Mouse (Mus musculus): ENCODE results near the gene Ufm1. TPM values are rescaled to one million over a fixed set of nuclear protein-coding genes. Genes with fewer than 3 reads are reported as not detected.
A peak's percentile ranks its signal among the peaks of the same experiment; 100 is the strongest.

Gene Ufm1
- total and polyA plus RNA-seq, 2 experiments from 2014 or later: 18.0 to 86.6 TPM

DNA sequence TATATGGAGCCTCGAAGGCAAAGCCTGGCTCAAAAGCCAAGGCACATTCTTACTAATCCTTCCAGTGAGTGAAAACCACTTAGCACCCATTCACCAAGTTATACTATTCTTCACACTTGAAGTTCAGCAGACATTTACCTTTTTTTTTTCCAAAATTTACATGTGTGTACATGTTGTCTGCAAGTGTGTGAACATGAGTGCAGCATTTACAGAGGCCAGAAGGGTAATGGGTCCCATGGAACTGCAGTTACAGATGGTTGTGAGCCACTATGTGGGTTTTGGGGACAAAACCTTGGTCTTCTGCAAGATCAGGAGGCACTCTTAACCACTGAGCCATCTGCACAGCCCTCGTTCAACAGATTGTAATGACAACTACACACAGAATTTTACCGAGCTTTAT is 8.8 kb downstream of the Ufm1 start:
- no peaks in the 10 kb centered on the region for H3K4me1 ChIP-seq (ENCODE audit: insufficient read depth, low read length)
- no peak overlapping the region for H3K4me3 ChIP-seq (ENCODE audit: low read length)
- 92% methylated on average over 3 of the region's 3 CpGs for WGBS
- ATAC-seq (no peak), DNase-seq (ENCODE audit: low spot score) (no peak)
- no peaks in the 10 kb centered on the region for H3K27me3 ChIP-seq (ENCODE audit: insufficient read depth, low read length)
- peaks cover 24% of the 10 kb centered on the region for H3K36me3 ChIP-seq (ENCODE audit: insufficient read depth, low read length)
- no peak overlapping the region for H3K4me2 ChIP-seq (ENCODE audit: low read depth, low read length)
- H3K9ac ChIP-seq (replicated peaks; ENCODE audit: low read length): no peak overlapping the region
- no peaks in the 10 kb centered on the region for H3K9me3 ChIP-seq (ENCODE audit: low read length)
- no peak for TF ChIP-seq CTCF (IDR thresholded peaks at IDR 0.05; ENCODE audit: low read depth)
- H3K27ac ChIP-seq: no peak overlapping the region

DNA sequence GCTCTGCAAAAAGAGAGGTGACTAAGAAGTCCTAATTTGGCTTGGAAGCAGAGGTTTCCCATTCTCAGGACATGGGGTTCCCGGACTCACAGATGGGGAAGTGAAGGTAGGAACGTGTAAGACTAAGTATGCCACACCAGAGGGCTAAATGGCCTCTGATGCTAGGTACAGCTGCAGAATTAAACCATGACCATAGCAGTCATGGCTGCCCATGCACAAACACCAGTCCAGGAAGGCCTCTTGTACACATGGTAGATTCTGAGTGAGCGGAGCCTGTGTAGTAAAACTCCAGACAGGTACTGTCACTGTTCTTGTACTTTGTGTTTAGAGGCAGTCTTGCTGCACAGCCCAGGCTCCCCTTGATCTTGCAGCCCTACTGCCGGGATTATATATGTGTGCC is 9.4 kb downstream of the Ufm1 start:
- H3K9me3 ChIP-seq (ENCODE audit: low read length): no peaks in the 10 kb centered on the region
- H3K27ac ChIP-seq: no peak overlapping the region
- H3K4me1 ChIP-seq (ENCODE audit: insufficient read depth, low read length): no peaks in the 10 kb centered on the region
- TF ChIP-seq CTCF (IDR thresholded peaks at IDR 0.05; ENCODE audit: low read depth): no peak
- no peaks in the 10 kb centered on the region for H3K27me3 ChIP-seq (ENCODE audit: insufficient read depth, low read length)
- DNase-seq (ENCODE audit: low spot score) (no peak), ATAC-seq (no peak)
- no peak overlapping the region for H3K4me2 ChIP-seq (ENCODE audit: low read depth, low read length)
- no peak overlapping the region for H3K9ac ChIP-seq (replicated peaks; ENCODE audit: low read length)
- WGBS: 89% methylated on average over 4 of the region's 4 CpGs
- peaks cover 18% of the 10 kb centered on the region for H3K36me3 ChIP-seq (ENCODE audit: insufficient read depth, low read length)
- H3K4me3 ChIP-seq (ENCODE audit: low read length): no peak overlapping the region

DNA sequence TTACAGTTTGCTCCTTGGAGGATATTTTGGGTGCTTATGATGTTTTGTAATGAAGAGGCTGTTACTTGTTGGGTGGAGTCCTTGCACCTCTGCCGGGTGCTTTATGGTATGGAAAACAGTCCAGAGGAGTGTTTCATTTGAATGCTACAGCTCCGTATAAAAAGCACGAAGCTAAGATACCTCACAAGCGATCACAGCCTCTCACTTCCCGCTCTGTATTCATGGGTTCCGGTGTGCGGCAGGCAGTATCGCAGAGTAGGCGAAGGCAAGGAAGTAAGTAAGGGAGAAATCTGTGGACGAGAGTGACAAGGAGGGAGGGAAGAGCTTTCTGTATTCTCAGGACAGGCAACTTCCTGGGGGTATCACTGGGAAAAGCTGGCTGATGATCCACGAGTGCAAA is 15.4 kb downstream of the Ufm1 start:
- TF ChIP-seq CTCF (IDR thresholded peaks at IDR 0.05; ENCODE audit: low read depth): no peak
- no peaks in the 10 kb centered on the region for H3K27me3 ChIP-seq (ENCODE audit: insufficient read depth, low read length)
- no peak overlapping the region for H3K4me2 ChIP-seq (ENCODE audit: low read depth, low read length)
- ATAC-seq: no peak
- H3K4me3 ChIP-seq (ENCODE audit: low read length): no peak overlapping the region
- H3K9ac ChIP-seq (replicated peaks; ENCODE audit: low read length): no peak overlapping the region
- DNase-seq (ENCODE audit: low spot score): no peak
- H3K9me3 ChIP-seq (ENCODE audit: low read length): no peaks in the 10 kb centered on the region
- no peaks in the 10 kb centered on the region for H3K36me3 ChIP-seq (ENCODE audit: insufficient read depth, low read length)
- H3K27ac ChIP-seq: no peak overlapping the region
- 81% methylated on average over 11 of the region's 11 CpGs for WGBS
- no peaks in the 10 kb centered on the region for H3K4me1 ChIP-seq (ENCODE audit: insufficient read depth, low read length)

DNA sequence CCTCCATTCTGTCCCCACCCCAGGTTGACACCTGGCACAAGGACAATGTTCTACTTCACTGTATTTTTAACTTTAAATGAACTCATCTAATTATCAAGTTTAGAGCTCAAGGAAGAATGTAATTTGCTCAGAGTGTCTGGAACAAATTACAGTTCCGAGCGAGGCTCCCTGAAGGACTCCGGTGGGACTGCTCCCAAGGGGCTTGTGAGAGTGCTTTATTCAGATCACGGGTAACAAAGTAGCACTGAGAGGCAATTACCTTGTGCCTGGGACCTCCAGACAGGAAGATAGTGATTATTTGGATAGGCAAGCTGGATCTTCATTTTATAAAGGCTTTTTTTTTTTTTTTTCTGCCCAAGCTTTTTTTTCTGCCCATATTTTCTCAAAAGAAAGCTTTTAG is 15.9 kb downstream of the Ufm1 start:
- DNase-seq (ENCODE audit: low spot score) (peak; percentile 68), ATAC-seq (0 out of 2 replicates have a peak, but pooled peaks have one; percentile 56)
- Histone ChIP-seq H3K27ac (no peak overlapping the region), H3K4me3 (ENCODE audit: low read length) (no peak overlapping the region), H3K27me3 (ENCODE audit: insufficient read depth, low read length) (no peaks in the 10 kb centered on the region), H3K9me3 (ENCODE audit: low read length) (no peaks in the 10 kb centered on the region), H3K4me2 (ENCODE audit: low read depth, low read length) (no peak overlapping the region), H3K4me1 (ENCODE audit: insufficient read depth, low read length) (no peaks in the 10 kb centered on the region), H3K36me3 (ENCODE audit: insufficient read depth, low read length) (no peaks in the 10 kb centered on the region), H3K9ac (replicated peaks; ENCODE audit: low read length) (no peak overlapping the region)
- TF ChIP-seq CTCF (IDR thresholded peaks at IDR 0.05; ENCODE audit: low read depth): no peak
- 56% methylated on average over 4 of the region's 4 CpGs for WGBS

DNA sequence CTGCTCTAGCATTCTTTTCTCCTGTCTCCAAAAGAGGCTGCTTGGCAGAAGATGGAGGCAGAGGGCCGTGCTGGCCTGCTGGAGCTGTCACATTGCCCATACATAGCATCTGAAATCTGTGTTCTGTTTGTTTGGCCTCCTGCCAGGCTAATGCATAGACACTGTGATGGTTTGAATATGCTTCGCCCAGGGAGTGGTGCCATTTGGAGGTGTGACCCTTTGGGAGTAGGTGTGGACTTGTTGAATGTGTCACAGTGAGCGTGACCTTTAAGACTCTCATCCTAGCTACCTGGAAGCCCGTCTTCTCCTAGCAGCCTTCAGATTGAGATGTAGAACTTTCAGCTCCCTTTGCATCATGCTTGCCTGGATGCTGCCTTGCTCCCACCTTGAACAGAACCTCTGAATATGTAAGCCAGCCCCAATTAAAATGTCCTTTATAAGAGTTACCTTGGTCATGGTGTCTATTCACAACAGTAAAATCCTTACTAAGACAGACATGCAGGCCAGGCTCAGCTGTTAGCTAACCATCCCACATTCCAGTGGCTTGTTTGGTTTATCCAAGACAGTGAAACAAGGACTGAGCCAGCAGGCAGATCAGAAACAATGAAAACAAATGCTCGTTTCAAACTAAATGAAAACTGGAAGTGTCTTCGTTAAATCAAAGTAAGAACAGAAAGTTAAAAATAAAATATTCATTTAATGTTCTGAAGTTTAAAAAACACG is 17.3 kb downstream of the Ufm1 start:
- no peaks in the 10 kb centered on the region for H3K9me3 ChIP-seq (ENCODE audit: low read length)
- ATAC-seq: no peak
- H3K4me1 ChIP-seq (ENCODE audit: insufficient read depth, low read length): no peaks in the 10 kb centered on the region
- no peaks in the 10 kb centered on the region for H3K27me3 ChIP-seq (ENCODE audit: insufficient read depth, low read length)
- no peak for DNase-seq (ENCODE audit: low spot score)
- H3K9ac ChIP-seq (replicated peaks; ENCODE audit: low read length): no peak overlapping the region
- no peak for TF ChIP-seq CTCF (IDR thresholded peaks at IDR 0.05; ENCODE audit: low read depth)
- no peaks in the 10 kb centered on the region for H3K36me3 ChIP-seq (ENCODE audit: insufficient read depth, low read length)
- no peak overlapping the region for H3K4me2 ChIP-seq (ENCODE audit: low read depth, low read length)
- 69% methylated on average over 7 of the region's 7 CpGs for WGBS
- H3K4me3 ChIP-seq (ENCODE audit: low read length): no peak overlapping the region
- no peak overlapping the region for H3K27ac ChIP-seq

DNA sequence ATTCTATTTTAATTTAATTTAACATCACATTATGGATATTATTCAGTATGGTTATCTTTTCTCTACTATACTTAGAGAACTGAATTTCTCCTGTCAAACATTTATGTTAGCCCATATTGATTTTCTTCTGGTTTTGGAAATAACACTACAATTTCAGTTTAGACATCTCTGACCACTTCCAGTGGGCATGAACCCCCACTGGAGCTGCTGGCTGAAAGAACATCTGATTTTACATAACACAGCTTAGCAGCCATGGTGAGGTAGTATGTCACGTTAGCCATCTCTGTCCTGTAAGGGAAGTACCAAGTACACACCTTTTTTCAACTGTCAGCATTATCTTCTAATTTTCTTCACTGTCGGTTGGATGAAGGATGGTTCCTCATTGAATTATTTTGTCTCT is 18.8 kb downstream of the Ufm1 start, which contains the start of gene Gm10985:
TSS of gene Gm10985 (plus strand) at position 301 of the 400 bp plus-strand sequence.
- H3K9ac ChIP-seq (replicated peaks; ENCODE audit: low read length): no peak within 1 kb of the TSS
- DNase-seq (ENCODE audit: low spot score) (no peak), ATAC-seq (no peak)
- no peaks in the 10 kb centered on the region for H3K9me3 ChIP-seq (ENCODE audit: low read length)
- no peak within 1 kb of the TSS for H3K27ac ChIP-seq
- 78% methylated on average over 2 of the region's 2 CpGs for WGBS
- no peaks in the 10 kb centered on the region for H3K36me3 ChIP-seq (ENCODE audit: insufficient read depth, low read length)
- H3K4me1 ChIP-seq (ENCODE audit: insufficient read depth, low read length): no peaks in the 10 kb centered on the region
- H3K4me2 ChIP-seq (ENCODE audit: low read depth, low read length): no peak within 1 kb of the TSS
- no peak within 1 kb of the TSS for H3K4me3 ChIP-seq (ENCODE audit: low read length)
- TF ChIP-seq CTCF (IDR thresholded peaks at IDR 0.05; ENCODE audit: low read depth): no peak
- no peaks in the 10 kb centered on the region for H3K27me3 ChIP-seq (ENCODE audit: insufficient read depth, low read length)

DNA sequence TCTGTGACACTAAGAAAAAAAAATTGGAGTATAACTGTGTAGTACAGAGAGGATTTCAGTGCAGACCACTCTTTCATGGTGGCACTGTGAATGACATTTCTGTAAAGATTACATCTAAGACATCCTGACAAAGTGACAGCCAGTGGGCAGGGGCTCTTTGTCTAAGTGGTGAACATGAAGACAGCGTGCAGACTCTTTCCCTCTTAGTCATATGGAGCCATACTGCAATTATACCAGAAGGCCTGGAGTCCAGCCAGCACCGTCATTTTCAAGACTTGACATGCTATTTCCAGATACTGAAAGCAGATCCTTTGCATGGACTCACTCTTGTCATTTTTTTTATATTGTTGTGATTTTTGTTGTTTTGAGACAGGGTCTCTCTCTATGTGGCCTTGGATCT is 29.4 kb downstream of the Ufm1 start:
- H3K9ac ChIP-seq (replicated peaks; ENCODE audit: low read length): no peak overlapping the region
- WGBS: 77% methylated on average over 2 of the region's 2 CpGs

More for the DNA sequence above, 29.4 kb downstream of the Ufm1 start:
- Histone ChIP-seq H3K27me3 (ENCODE audit: insufficient read depth, low read length) (no peaks in the 10 kb centered on the region), H3K9me3 (ENCODE audit: low read length) (no peaks in the 10 kb centered on the region), H3K4me3 (ENCODE audit: low read length) (no peak overlapping the region), H3K4me1 (ENCODE audit: insufficient read depth, low read length) (no peaks in the 10 kb centered on the region), H3K27ac (no peak overlapping the region), H3K36me3 (ENCODE audit: insufficient read depth, low read length) (no peaks in the 10 kb centered on the region), H3K4me2 (ENCODE audit: low read depth, low read length) (no peak overlapping the region)
- ATAC-seq (no peak), DNase-seq (ENCODE audit: low spot score) (no peak)
- TF ChIP-seq CTCF (IDR thresholded peaks at IDR 0.05; ENCODE audit: low read depth): no peak
